Mouse (Mus musculus): ENCODE results near the gene G430095P16Rik.

GRCm38 (mm10) chr8:84703466-84704249, 19.1 kb upstream of the G430095P16Rik start:
- TF ChIP-seq CEBPB (IDR thresholded peaks at IDR 0.05; ENCODE audit: low read depth) (no peak), CTCF (IDR thresholded peaks at IDR 0.05; ENCODE audit: control insufficient read depth, insufficient read depth, insufficient read length) (no peak), MAX (IDR thresholded peaks at IDR 0.05) (no peak)

Data from C2C12 (cell line).